Mouse (Mus musculus): ENCODE results near the gene Lin28b.

- TF ChIP-seq CTCF (IDR thresholded peaks at IDR 0.05; ENCODE audit: low read depth, low read length) (no peak), POLR2A (IDR thresholded peaks at IDR 0.05; ENCODE audit: extremely low read depth, insufficient read depth, low read length) (no peak)
Measured at GRCm38 (mm10) chr10:45345217-45345616, 141.0 kb downstream of the Lin28b start.
